8 mouse cellular contexts compared by ENCODE assay signal in genomic region chr8:77419731-77420130, GRCm38 (mm10).
DNase-seq lines count a peak whose midpoint lies in the region.

No protein-coding gene starts in this region.

- peak; percentile 80 for DNase-seq in gastrocnemius, adult 18-20 months (ENCODE audit: low spot score)
- no peak for DNase-seq in gastrocnemius, postnatal 25 days
- DNase-seq in ZHBTc4 (ENCODE audit: low read depth, low spot score) = peak; percentile 64
- DNase-seq in cerebellum, postnatal 25 days = peak; percentile 70 to 85
- DNase-seq in gastrocnemius, postnatal 4 days (ENCODE audit: low spot score in 2 of 2) = peak; percentile 37 to 61
- DNase-seq in layer of hippocampus, adult 8-10 months (ENCODE audit: low spot score in 2 of 2) = peak; percentile 40 to 77
- DNase-seq in lung, postnatal 25 days (ENCODE audit: low spot score) = peak; percentile 70
- DNase-seq in right cerebral cortex, adult 2 months (ENCODE audit: low spot score in 2 of 2) = peak; percentile 83
